Mouse (Mus musculus): ENCODE results near the gene Rcor1. TPM values are rescaled to one million over a fixed set of nuclear protein-coding genes. Genes with fewer than 3 reads are reported as not detected.

Gene Rcor1
- total RNA-seq, 2 experiments from 2014 or later, result 16.4 to 18.9 TPM

GRCm38 (mm10) chr12:111159659-111160428 is 120.7 kb downstream of the Rcor1 start:
- no peak for DNase-seq (ENCODE audit: low spot score in 2 of 2)

DNA sequence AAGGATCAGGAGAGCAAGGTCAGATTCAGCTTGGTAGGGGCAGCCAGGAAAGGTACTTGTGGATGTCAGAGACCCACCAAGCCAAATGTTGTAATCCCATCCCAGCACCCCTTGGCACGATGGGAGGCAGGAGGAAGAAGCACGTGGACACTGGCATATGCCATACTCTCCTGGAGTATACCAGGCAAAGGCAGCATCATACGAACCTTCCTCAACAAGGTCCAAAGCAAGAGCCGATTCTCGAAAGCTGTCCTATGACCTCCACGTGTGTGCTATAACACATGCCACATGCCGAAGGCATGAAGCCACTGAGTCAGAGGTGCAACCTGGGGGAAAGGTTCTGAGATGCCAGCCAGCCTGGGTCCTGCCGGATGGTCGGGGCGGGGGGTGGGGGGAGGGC is 121.7 kb downstream of the Rcor1 start:
- DNase-seq (ENCODE audit: low spot score in 2 of 2), result no peak

GRCm38 (mm10) chr12:111161943-111162311 is 122.8 kb downstream of the Rcor1 start:
- no peak for DNase-seq (ENCODE audit: low spot score in 2 of 2)

DNA sequence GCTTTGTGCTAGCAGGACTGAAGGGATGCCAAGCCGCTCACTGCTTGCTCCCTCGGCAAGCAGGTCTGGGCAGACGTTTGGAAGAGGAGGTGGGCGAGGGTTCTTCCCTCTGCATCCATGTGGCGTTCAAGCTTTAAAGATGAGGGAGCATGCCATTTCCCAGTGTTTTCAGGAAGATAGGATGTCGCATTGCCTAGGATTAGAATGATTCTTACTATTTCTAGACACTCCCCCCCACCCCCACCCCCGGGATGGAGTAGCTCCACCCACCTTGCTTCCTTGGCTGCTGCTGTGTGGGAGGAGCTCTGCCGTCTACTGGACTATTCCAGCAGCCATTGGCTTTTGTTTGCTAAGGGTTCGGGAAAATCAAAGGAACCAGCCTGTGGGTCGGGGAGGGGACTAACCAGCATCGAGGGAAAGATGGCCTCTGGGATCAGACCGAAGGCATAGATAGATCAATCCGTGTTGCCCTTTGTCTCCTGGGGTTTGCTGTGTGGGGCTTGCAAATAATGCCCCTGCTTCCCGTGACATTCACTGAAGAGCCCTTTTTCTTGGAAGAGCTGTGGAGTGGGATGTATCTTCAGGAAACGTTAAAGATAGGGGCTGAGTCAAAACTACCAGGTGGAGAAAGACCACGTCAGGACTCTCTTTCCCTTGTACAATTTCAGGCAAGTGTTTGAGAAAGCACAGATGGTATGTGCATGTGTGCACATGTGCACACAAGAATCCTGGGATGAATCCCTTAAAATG is 123.3 kb downstream of the Rcor1 start:
- DNase-seq (ENCODE audit: low spot score in 2 of 2), result peak; percentile 54 to 59

GRCm38 (mm10) chr12:111164310-111164751 is 125.2 kb downstream of the Rcor1 start:
- peak; percentile 89 to 90 for DNase-seq (ENCODE audit: low spot score in 2 of 2)

GRCm38 (mm10) chr12:111165146-111165812 is 126.1 kb downstream of the Rcor1 start:
- peak in 1 of 2 experiments; percentile 17 for DNase-seq (ENCODE audit: low spot score in 2 of 2)

Other genes starting within 250 kb of the Rcor1 start
- gene Mok, start 198.4 kb upstream of the Rcor1 start, total RNA-seq (2021), result 10 to 100 TPM; 10.9 to 11.6 TPM
- gene Zfp839, start 189.1 kb upstream of the Rcor1 start, total RNA-seq (2021), result 10 to 100 TPM; 11.7 to 12.8 TPM
- gene Cinp, start 150.2 kb upstream of the Rcor1 start, total RNA-seq (2021), result 10 to 100 TPM; 89.6 to 93.8 TPM
- gene Tecpr2, start 150.1 kb upstream of the Rcor1 start, total RNA-seq (2021), result 10 to 100 TPM; 46.6 TPM
- gene Ankrd9, start 60.3 kb upstream of the Rcor1 start, total RNA-seq (2021), result 10 to 100 TPM; 19.6 to 21.1 TPM
- 10 to 100 TPM; 32.3 to 42.4 TPM for gene Traf3, start 127.0 kb downstream of the Rcor1 start, total RNA-seq (2021)
- gene 4930595D18Rik, start 145.1 kb downstream of the Rcor1 start, total RNA-seq (2021), result not detected
- gene Amn, start 231.7 kb downstream of the Rcor1 start, total RNA-seq (2021), result 1 to 10 TPM; 9.1 to 9.7 TPM